Mouse (Mus musculus) right cerebral cortex, postnatal 25 days (tissue): ENCODE results near the gene Bnip2.

Experiments used
- DNase-seq: peaks from one replicate; pipeline ENCODE4 v3.0.0; 2022

Gene Bnip2

GRCm38 (mm10) chr9:69989303-69990121, at the start of gene Bnip2:
Gene Bnip2 (plus strand): TSS chr9:69989466.
- DNase-seq, result peak; percentile 94

GRCm38 (mm10) chr9:69940839-69941490, 48.3 kb upstream of the Bnip2 start:
- DNase-seq, result no peak

- DNase-seq, result no peak
Measured at GRCm38 (mm10) chr9:69941556-69941955, 47.7 kb upstream of the Bnip2 start.

GRCm38 (mm10) chr9:69948964-69949363, 40.3 kb upstream of the Bnip2 start:
- DNase-seq, result no peak

- DNase-seq, result no peak
Measured at GRCm38 (mm10) chr9:69949641-69950040, 39.6 kb upstream of the Bnip2 start.

DNA sequence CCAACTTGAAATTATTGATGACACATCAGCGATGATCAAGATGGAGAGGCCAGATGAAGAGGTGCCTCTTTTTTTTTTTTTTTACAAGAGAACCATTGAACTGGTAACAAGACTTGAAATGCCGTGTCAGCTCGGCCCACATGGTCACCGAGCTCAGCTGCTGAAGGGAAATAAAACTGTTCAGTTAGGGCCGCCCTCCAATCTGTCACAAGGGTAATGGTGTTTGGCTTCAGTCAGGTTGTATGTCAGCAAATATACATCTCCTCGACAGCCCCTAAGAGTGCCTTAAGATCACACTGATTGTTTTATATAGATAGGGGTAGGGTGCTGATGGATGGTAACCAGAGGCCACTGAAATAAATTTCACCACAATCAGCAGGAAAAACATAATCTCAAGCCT, 28.3 kb upstream of the Bnip2 start:
- DNase-seq, result no peak

DNA sequence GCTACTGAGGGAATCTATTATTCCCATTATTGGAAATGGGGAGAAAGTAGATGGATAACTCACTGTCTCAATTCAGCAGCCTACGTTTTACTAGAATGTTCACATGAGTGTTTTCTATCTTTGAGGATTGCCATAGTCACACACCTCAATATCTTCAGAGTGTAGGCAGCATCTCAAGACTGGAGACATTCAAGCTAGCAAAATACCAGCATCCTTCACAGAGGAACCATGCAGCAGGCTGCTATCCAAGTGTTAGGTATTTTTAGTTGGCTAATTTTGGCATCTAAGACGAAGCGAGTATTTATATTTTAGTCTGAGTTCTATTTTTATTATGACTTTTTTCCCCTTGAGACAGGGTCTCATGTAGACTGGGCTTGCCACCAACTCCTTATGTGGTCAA, 24.9 kb upstream of the Bnip2 start:
- DNase-seq, result no peak

- no peak for DNase-seq
Measured at GRCm38 (mm10) chr9:69985526-69985925, 3.7 kb upstream of the Bnip2 start.

DNA sequence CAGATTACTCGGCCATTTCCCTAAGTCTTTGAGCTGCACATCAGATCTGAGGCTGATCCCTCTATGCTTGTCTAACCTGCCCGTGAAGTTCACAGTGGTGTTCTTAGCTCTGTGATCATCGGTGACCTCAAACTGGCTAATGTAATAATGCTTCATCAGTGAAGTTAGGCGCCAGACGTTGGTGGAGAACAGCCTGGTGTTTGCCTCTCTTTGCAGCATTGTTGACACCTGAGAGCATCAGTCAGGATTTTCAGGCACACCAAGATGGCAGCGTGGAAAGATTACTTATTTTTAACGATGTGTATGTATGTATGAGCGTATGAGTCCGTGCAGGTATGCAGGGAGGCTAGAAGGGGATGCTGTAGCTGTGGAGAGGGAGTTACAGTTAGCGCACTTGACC, 3.2 kb upstream of the Bnip2 start:
- no peak for DNase-seq

DNA sequence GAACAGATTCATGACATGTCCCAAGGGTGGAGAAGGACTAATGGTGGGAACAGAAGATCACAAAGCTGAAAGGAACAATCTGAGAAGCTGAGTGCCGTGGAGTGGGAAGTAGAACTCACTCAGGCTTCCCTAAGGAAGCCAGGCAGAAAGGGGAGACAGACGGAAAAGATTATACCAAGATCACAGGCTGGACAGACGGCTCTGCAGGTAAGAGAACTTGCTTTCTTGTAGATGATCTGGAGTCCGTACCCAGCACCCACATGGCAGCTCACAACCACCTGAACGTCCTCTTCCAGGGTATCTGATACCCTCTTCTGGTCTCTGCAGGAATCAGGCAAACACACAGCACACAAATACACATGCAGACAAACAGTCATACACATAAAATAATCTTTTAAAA, 2.7 kb upstream of the Bnip2 start:
- DNase-seq, result no peak

GRCm38 (mm10) chr9:69987579-69987978, 1.7 kb upstream of the Bnip2 start:
- DNase-seq, result peak; percentile 61

GRCm38 (mm10) chr9:69988706-69989302, 462 bp upstream of the Bnip2 start:
- DNase-seq, result no peak

- no peak for DNase-seq
Measured at GRCm38 (mm10) chr9:69990346-69990745, 1.1 kb downstream of the Bnip2 start.

- no peak for DNase-seq
Measured at GRCm38 (mm10) chr9:69992841-69993277, 3.6 kb downstream of the Bnip2 start.

GRCm38 (mm10) chr9:69993479-69993878, 4.2 kb downstream of the Bnip2 start:
- no peak for DNase-seq

DNA sequence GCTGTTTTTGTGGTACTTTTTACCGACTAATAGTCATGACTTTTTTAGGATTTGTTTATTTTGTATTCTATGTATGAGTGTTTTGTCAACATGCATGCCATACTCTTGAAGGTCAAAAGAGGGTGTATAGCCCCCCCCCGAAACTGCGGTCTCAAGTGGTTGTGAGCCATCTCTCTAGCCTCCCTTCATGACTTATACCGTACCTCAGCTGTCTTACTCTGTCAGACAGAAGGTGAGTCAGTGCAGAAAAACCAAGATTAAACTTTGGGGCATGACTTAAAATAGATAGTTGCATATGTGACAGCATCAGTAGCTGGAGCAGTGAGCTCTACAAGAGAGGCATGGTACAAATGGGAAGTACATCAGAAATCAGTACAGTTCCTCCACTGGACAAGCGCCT, 5.3 kb downstream of the Bnip2 start:
- DNase-seq, result no peak

DNA sequence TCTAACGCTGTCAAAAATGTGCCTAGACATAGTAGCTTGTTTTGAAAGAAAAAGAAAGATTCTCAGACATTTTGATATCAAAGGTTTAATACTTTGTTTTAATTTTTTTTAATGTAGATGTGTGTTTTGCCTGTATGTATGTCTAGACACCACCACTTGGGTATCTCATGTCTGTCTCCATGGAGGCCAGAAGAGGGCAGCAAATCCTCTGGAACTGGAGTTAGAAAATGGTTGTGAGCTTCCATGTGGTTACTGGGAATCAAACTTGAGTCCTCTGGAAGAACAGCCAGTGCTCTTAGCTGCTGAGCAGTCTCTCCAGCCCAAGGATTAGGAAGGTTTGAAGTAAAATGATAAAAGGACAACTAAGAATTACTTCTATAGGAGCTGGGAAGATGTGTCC, 10.1 kb downstream of the Bnip2 start:
- no peak for DNase-seq

DNA sequence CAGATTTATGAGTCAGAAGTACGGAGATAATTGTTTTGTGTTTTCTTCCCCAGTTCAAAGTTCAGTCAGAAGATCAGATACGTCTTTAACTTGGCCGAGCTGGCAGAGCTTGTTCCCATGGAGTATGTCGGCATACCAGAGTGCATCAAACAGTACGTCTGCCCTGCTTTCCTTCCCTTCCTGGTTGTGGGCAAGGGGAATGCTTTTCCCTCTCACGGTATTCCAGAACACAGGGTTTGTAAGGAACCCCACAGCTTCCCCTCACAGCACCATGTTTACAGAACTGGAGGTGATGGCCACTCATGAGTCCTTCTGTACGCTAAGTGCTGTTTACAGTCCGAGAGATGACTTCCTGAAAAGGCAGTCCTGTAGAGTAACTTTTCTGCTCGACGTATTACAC, 14.2 kb downstream of the Bnip2 start:
- no peak for DNase-seq

DNA sequence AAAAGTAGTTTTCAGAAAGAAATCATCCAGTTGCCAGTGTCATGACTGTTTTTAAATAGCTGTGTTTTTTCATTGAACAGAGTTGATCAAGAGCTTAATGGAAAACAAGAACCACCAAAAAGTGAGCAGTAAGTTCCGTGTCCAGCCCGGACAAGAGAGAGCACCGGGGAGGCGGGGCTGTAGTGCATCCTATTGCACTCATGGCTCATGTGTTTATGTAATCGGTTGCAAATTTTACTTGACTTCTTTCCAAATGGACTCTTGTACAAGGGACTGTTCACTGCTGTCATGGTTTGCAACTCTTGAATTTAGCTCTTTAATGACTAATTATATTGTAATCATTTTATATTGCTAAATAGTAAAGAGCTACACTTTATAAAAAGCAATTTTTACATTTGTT, 17.7 kb downstream of the Bnip2 start:
- DNase-seq, result no peak

- DNase-seq, result no peak
Measured at GRCm38 (mm10) chr9:70007506-70008248, 18.4 kb downstream of the Bnip2 start.

- DNase-seq, result no peak
Measured at GRCm38 (mm10) chr9:70009754-70010304, 20.6 kb downstream of the Bnip2 start.

DNA sequence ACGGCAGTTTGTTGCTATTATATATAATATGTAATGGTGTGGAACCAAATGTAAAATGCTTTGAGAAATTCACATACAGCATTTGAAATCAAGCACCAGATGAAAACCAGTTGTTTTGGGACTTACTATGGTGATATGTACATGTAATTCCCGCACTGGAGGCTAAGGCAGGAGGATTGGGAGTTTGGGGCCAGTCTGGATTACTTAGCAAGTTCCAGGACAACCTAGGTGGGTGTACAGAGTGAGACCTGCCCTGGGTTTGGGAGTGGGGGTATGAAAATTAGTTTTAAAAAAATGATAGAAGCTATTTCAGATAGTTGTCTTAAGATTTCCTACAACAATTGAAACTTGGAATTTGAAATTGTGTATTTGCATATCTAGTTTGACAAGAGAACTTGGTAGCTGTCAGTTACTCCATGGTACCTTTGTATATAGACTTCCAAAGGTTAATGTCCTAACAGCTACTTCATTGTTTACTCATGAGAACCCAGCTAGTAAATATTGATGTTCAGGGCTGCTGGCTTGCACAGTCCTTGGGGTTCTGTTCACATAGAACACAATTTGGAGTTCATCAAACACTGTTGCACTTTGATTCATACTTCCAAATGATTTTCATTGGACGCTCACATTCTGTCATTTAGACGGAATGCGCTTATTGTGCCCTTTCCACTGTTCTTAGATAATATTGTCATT, 21.7 kb downstream of the Bnip2 start:
- no peak for DNase-seq
